Mouse (Mus musculus): Measurements from ENCODE around the gene Ppp1r32.

DNA sequence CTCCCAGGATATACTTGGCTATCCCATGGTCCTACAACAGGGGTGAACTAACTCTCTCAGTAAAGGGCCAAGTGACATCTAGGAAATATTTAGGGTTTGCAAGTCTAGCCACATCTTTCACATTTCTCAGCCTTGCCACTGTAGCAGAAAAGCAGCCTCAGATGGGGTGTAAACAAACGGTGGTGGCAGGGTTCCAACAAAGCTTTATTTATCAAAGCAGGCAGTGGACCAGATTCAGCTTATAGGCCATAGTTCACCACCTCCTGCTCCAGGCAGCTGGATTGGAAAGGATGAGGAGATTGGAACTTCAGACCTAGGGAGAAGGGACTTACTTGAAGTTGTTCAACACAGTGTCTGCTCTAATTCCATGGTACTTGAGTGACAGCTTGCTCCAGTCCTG is 58.0 kb downstream of the Ppp1r32 start:
- TF ChIP-seq CTCF (IDR thresholded peaks at IDR 0.05; ENCODE audit: control insufficient read depth, insufficient read depth, insufficient replicate concordance, low read depth, low read length) (no peak), POLR2A (IDR thresholded peaks at IDR 0.05; ENCODE audit: control insufficient read depth, low read depth, low read length) (no peak)

Measured in testis, adult 2 months (tissue).